ENCODE assay signal across 11 mouse cellular contexts in genomic region chr11:98708282-98708956, GRCm38 (mm10). TPM values are rescaled to one million over a fixed set of nuclear protein-coding genes. Genes with fewer than 3 reads are reported as not detected.
DNase-seq lines count a peak whose midpoint lies in the region; ATAC-seq lines count a peak whose summit lies in the region.
"Had no signal": no experiment of that assay in that cellular context is flagged by ENCODE, and none has a peak within 500 bp of the region (broad histone marks: within the 10 kb centered on the region; RNA-seq: fewer than 3 reads in every experiment).

No protein-coding gene starts in this region.

- H3K4me3 ChIP-seq in kidney, embryonic 14.5 days (ENCODE audit: low read length), result no peak overlapping the region
- no peak overlapping the region; the same call in 1 of the 2 replicates for H3K4me3 ChIP-seq in macrophage (ENCODE audit: inconsistent target)
- H3K4me3 ChIP-seq in forebrain, embryonic 16.5 days (replicated peaks; ENCODE audit: low read length), result no peak overlapping the region
- H3K4me3 ChIP-seq in hindbrain, embryonic 12.5 days, result no peak overlapping the region

- H3K27me3 ChIP-seq in kidney, embryonic 14.5 days (ENCODE audit: control insufficient read depth, insufficient read depth, low read length), result no peaks in the 10 kb centered on the region
- no peaks in the 10 kb centered on the region for H3K27me3 ChIP-seq in forebrain, embryonic 16.5 days (replicated peaks; ENCODE audit: control insufficient read depth, insufficient read depth, low read length)
- no peaks in the 10 kb centered on the region for H3K27me3 ChIP-seq in hindbrain, embryonic 12.5 days

- ATAC-seq in granulocyte monocyte progenitor cell, adult 5-6 weeks (replicated peaks; ENCODE audit: poor library complexity, severe bottlenecking), result peak; percentile 64
- no peak for ATAC-seq in kidney, embryonic 14.5 days (ENCODE audit: low FRiP score, low TSS enrichment)
- ATAC-seq in forebrain, embryonic 16.5 days, result no peak
- ATAC-seq in hindbrain, embryonic 12.5 days (ENCODE audit: low FRiP score), result no peak

- H3K4me1 ChIP-seq in kidney, embryonic 14.5 days (ENCODE audit: control insufficient read depth, insufficient read depth, low read length), result peaks cover 55% of the 10 kb centered on the region
- H3K4me1 ChIP-seq in forebrain, embryonic 16.5 days (replicated peaks; ENCODE audit: control insufficient read depth, insufficient read depth, low read length), result no peaks in the 10 kb centered on the region
- H3K4me1 ChIP-seq in hindbrain, embryonic 12.5 days, result peaks cover 6% of the 10 kb centered on the region

- no peaks in the 10 kb centered on the region for H3K9me3 ChIP-seq in kidney, embryonic 14.5 days (ENCODE audit: control insufficient read depth, low read length)
- H3K9me3 ChIP-seq in forebrain, embryonic 16.5 days (ENCODE audit: control insufficient read depth, low read length), result no peaks in the 10 kb centered on the region
- no peaks in the 10 kb centered on the region for H3K9me3 ChIP-seq in hindbrain, embryonic 12.5 days (replicated peaks)

- DNase-seq in gastrocnemius, adult 18-20 months (ENCODE audit: low spot score), result peak; percentile 40
- no peak for DNase-seq in gastrocnemius, postnatal 14 days
- no peak for DNase-seq in embryo, embryonic 11 days
- DNase-seq: adrenal gland, postnatal 10 days had no signal

- intact Hi-C loops in gastrocnemius, postnatal 14 days (cut with DNase I; ENCODE audit: low total_unique reads), result loop anchor here (10.0 kb wide), 1 partner anchor 196 kb away; the partner anchor contains the start of gene Cdc6

- peak overlapping the region; percentile 74 for H3K27ac ChIP-seq in kidney, embryonic 14.5 days (ENCODE audit: low read depth, low read length)
- peak overlapping the region; percentile 93 for H3K27ac ChIP-seq in macrophage
- H3K27ac ChIP-seq in forebrain, embryonic 16.5 days (ENCODE audit: low read length), result no peak overlapping the region
- H3K27ac ChIP-seq in hindbrain, embryonic 12.5 days, result no peak overlapping the region

- 75% methylated on average over 19 of the region's 19 CpGs for WGBS in kidney, embryonic 14.5 days
- 23% methylated on average over 19 of the region's 19 CpGs for WGBS in macrophage (ENCODE audit: missing documents)
- WGBS in forebrain, embryonic 16.5 days, result 91% methylated on average over 19 of the region's 19 CpGs
- WGBS in hindbrain, embryonic 12.5 days, result 88% methylated on average over 19 of the region's 19 CpGs

- H3K79me2 ChIP-seq in macrophage (ENCODE audit: inconsistent target), result no peaks in the 10 kb centered on the region

- H3K36me3 ChIP-seq in kidney, embryonic 14.5 days (ENCODE audit: control insufficient read depth, insufficient read depth, low read length), result peaks cover 57% of the 10 kb centered on the region
- peaks cover 25% of the 10 kb centered on the region; the same call in 1 of the 2 replicates for H3K36me3 ChIP-seq in macrophage (ENCODE audit: inconsistent target)
- peaks cover 20% of the 10 kb centered on the region for H3K36me3 ChIP-seq in forebrain, embryonic 16.5 days (ENCODE audit: control insufficient read depth, insufficient read depth)
- peaks cover 88% of the 10 kb centered on the region for H3K36me3 ChIP-seq in hindbrain, embryonic 12.5 days

- H3K9ac ChIP-seq in kidney, embryonic 14.5 days (ENCODE audit: low read depth, low read length), result no peak overlapping the region
- no peak overlapping the region for H3K9ac ChIP-seq in forebrain, embryonic 16.5 days (replicated peaks; ENCODE audit: low read depth, low read length)
- no peak overlapping the region for H3K9ac ChIP-seq in hindbrain, embryonic 12.5 days

- no peak overlapping the region for H3K4me2 ChIP-seq in kidney, embryonic 14.5 days (replicated peaks; ENCODE audit: low read depth, low read length)
- no peak overlapping the region for H3K4me2 ChIP-seq in forebrain, embryonic 16.5 days (ENCODE audit: low read length)
- H3K4me2 ChIP-seq in hindbrain, embryonic 12.5 days (replicated peaks), result no peak overlapping the region

RNA-seq across cellular contexts. Expression of gene Csf3, which starts 7.4 kb away (rescaled TPM):
- total RNA-seq in gastrocnemius, adult 18-20 months (2021), result not detected
- not detected for total RNA-seq in gastrocnemius, postnatal 14 days (2021)
- total RNA-seq in granulocyte monocyte progenitor cell, adult 5-6 weeks (2014; fragmentation: Nextera tagmentation), result not detected in 2 replicates
- total RNA-seq in granulocyte monocyte progenitor cell, adult 5-6 weeks (2017), result not detected in 2 replicates
- polyA plus RNA-seq in kidney, embryonic 14.5 days (2014; fragmentation: Nextera tagmentation; extraction: Ambion mirVana), result not detected in 2 replicates
- total RNA-seq in macrophage (2018; cell fraction: chromatin; rRNA removed), result 1 to 10 TPM in 4 of 26 experiments, under 1 TPM in 5, not detected in 17; 0.50 to 3.2 (median 0.90) TPM
- total RNA-seq in macrophage (2018; cell fraction: cytosol; rRNA removed), result 1 to 10 TPM in 5 of 26 experiments, under 1 TPM in 13, not detected in 8; 0.07 to 4.9 (median 0.42) TPM
- total RNA-seq in macrophage (2018; cell fraction: nucleus; rRNA removed), result 1 to 10 TPM in 10 of 26 experiments, under 1 TPM in 5, not detected in 11; 0.33 to 3.5 (median 1.3) TPM
- not detected in 3 replicates for polyA plus RNA-seq in macrophage (2018)
- not detected in 2 replicates for polyA plus RNA-seq in forebrain, embryonic 16.5 days (2015; fragmentation: Nextera tagmentation; extraction: Ambion mirVana)
- polyA plus RNA-seq in hindbrain, embryonic 12.5 days (2016; fragmentation: Nextera tagmentation; extraction: Ambion mirVana), result not detected in 2 replicates
- total RNA-seq: adrenal gland, postnatal 10 days; left cerebral cortex, postnatal 36 days had no signal
- polyA plus RNA-seq: forebrain, embryonic 11.5 days had no signal

RNA-seq across cellular contexts. Expression of gene Med24, which starts 20.8 kb away (rescaled TPM):
- total RNA-seq in gastrocnemius, adult 18-20 months (2021), result 10 to 100 TPM; 48.1 to 53.3 TPM
- total RNA-seq in gastrocnemius, postnatal 14 days (2021), result 10 to 100 TPM; 40.3 to 42.0 TPM
- total RNA-seq in granulocyte monocyte progenitor cell, adult 5-6 weeks (2014; fragmentation: Nextera tagmentation), result 57.3 and 68.2 TPM in 2 replicates
- total RNA-seq in granulocyte monocyte progenitor cell, adult 5-6 weeks (2017), result 37.6 and 42.6 TPM in 2 replicates
- 39.5 and 59.1 TPM in 2 replicates for polyA plus RNA-seq in kidney, embryonic 14.5 days (2014; fragmentation: Nextera tagmentation; extraction: Ambion mirVana)
- total RNA-seq in macrophage (2018; cell fraction: chromatin; rRNA removed), result 10 to 100 TPM; 26.0 to 64.8 (median 48.7) TPM
- total RNA-seq in macrophage (2018; cell fraction: cytosol; rRNA removed), result 10 to 100 TPM; 12.8 to 23.6 (median 18.5) TPM
- total RNA-seq in macrophage (2018; cell fraction: nucleus; rRNA removed), result 10 to 100 TPM; 14.2 to 52.0 (median 30.6) TPM
- polyA plus RNA-seq in macrophage (2018), result 19.2 to 19.9 TPM (median 19.6 TPM) in 3 replicates
- polyA plus RNA-seq in forebrain, embryonic 16.5 days (2015; fragmentation: Nextera tagmentation; extraction: Ambion mirVana), result 88.8 and 93.7 TPM in 2 replicates
- polyA plus RNA-seq in hindbrain, embryonic 12.5 days (2016; fragmentation: Nextera tagmentation; extraction: Ambion mirVana), result 85.0 and 86.9 TPM in 2 replicates

RNA-seq across cellular contexts. Expression of gene Psmd3, which starts 26.1 kb away (rescaled TPM):
- total RNA-seq in gastrocnemius, adult 18-20 months (2021), result 100 to 1,000 TPM; 105 to 106 TPM
- total RNA-seq in gastrocnemius, postnatal 14 days (2021), result 10 to 100 TPM; 89.2 to 91.4 TPM
- 77.3 and 81.3 TPM in 2 replicates for total RNA-seq in granulocyte monocyte progenitor cell, adult 5-6 weeks (2014; fragmentation: Nextera tagmentation)
- 67.4 and 90.0 TPM in 2 replicates for total RNA-seq in granulocyte monocyte progenitor cell, adult 5-6 weeks (2017)
- polyA plus RNA-seq in kidney, embryonic 14.5 days (2014; fragmentation: Nextera tagmentation; extraction: Ambion mirVana), result 181 and 187 TPM in 2 replicates
- total RNA-seq in macrophage (2018; cell fraction: chromatin; rRNA removed), result 100 to 1,000 TPM in 2 of 26 experiments, 10 to 100 TPM in 24; 27.6 to 105 (median 69.8) TPM
- 100 to 1,000 TPM in 1 of 26 experiments, 10 to 100 TPM in 25; 46.4 to 105 (median 67.8) TPM for total RNA-seq in macrophage (2018; cell fraction: cytosol; rRNA removed)
- total RNA-seq in macrophage (2018; cell fraction: nucleus; rRNA removed), result 100 to 1,000 TPM in 1 of 26 experiments, 10 to 100 TPM in 25; 34.3 to 106 (median 63.9) TPM
- 53.4 to 97.2 TPM (median 55.5 TPM) in 3 replicates for polyA plus RNA-seq in macrophage (2018)
- 197 and 201 TPM in 2 replicates for polyA plus RNA-seq in forebrain, embryonic 16.5 days (2015; fragmentation: Nextera tagmentation; extraction: Ambion mirVana)
- 222 and 226 TPM in 2 replicates for polyA plus RNA-seq in hindbrain, embryonic 12.5 days (2016; fragmentation: Nextera tagmentation; extraction: Ambion mirVana)

RNA-seq across cellular contexts. Expression of gene Thra, which starts 32.0 kb away (rescaled TPM):
- total RNA-seq in gastrocnemius, adult 18-20 months (2021), result 10 to 100 TPM; 78.3 to 85.2 TPM
- total RNA-seq in gastrocnemius, postnatal 14 days (2021), result 100 to 1,000 TPM in 1 of 2 experiments, 10 to 100 TPM in 1; 91.8 to 106 TPM
- total RNA-seq in granulocyte monocyte progenitor cell, adult 5-6 weeks (2014; fragmentation: Nextera tagmentation), result 39.3 and 39.5 TPM in 2 replicates
- total RNA-seq in granulocyte monocyte progenitor cell, adult 5-6 weeks (2017), result 23.0 and 24.2 TPM in 2 replicates
- polyA plus RNA-seq in kidney, embryonic 14.5 days (2014; fragmentation: Nextera tagmentation; extraction: Ambion mirVana), result 28.0 and 31.8 TPM in 2 replicates
- total RNA-seq in macrophage (2018; cell fraction: chromatin; rRNA removed), result 10 to 100 TPM in 20 of 26 experiments, 1 to 10 TPM in 6; 3.6 to 48.8 (median 15.3) TPM
- total RNA-seq in macrophage (2018; cell fraction: cytosol; rRNA removed), result 10 to 100 TPM in 17 of 26 experiments, 1 to 10 TPM in 9; 6.7 to 18.6 (median 11.3) TPM
- 10 to 100 TPM in 12 of 26 experiments, 1 to 10 TPM in 14; 4.3 to 29.5 (median 9.6) TPM for total RNA-seq in macrophage (2018; cell fraction: nucleus; rRNA removed)
- 8.2 to 12.1 TPM (median 9.8 TPM) in 3 replicates for polyA plus RNA-seq in macrophage (2018)
- polyA plus RNA-seq in forebrain, embryonic 16.5 days (2015; fragmentation: Nextera tagmentation; extraction: Ambion mirVana), result 177 and 182 TPM in 2 replicates
- 67.2 and 68.4 TPM in 2 replicates for polyA plus RNA-seq in hindbrain, embryonic 12.5 days (2016; fragmentation: Nextera tagmentation; extraction: Ambion mirVana)

RNA-seq across cellular contexts. Expression of gene Gsdma, which starts 44.3 kb away (rescaled TPM):
- under 1 TPM; 0.83 to 0.89 TPM for total RNA-seq in gastrocnemius, adult 18-20 months (2021)
- total RNA-seq in gastrocnemius, postnatal 14 days (2021), result under 1 TPM in 1 of 2 experiments, not detected in 1; 0.11 TPM
- total RNA-seq in granulocyte monocyte progenitor cell, adult 5-6 weeks (2014; fragmentation: Nextera tagmentation), result not detected in 2 replicates
- total RNA-seq in granulocyte monocyte progenitor cell, adult 5-6 weeks (2017), result not detected in 2 replicates
- polyA plus RNA-seq in kidney, embryonic 14.5 days (2014; fragmentation: Nextera tagmentation; extraction: Ambion mirVana), result 0.16 TPM in 1 of 2 replicates, not detected in the other
- not detected for total RNA-seq in macrophage (2018; cell fraction: chromatin; rRNA removed)
- not detected for total RNA-seq in macrophage (2018; cell fraction: cytosol; rRNA removed)
- not detected for total RNA-seq in macrophage (2018; cell fraction: nucleus; rRNA removed)
- not detected in 3 replicates for polyA plus RNA-seq in macrophage (2018)
- not detected in 2 replicates for polyA plus RNA-seq in forebrain, embryonic 16.5 days (2015; fragmentation: Nextera tagmentation; extraction: Ambion mirVana)
- polyA plus RNA-seq in hindbrain, embryonic 12.5 days (2016; fragmentation: Nextera tagmentation; extraction: Ambion mirVana), result not detected in 2 replicates
- total RNA-seq: adrenal gland, postnatal 10 days; left cerebral cortex, postnatal 36 days had no signal
- polyA plus RNA-seq: forebrain, embryonic 11.5 days had no signal

Comparison
In these comparisons a context has a peak if more than half of its experiments do, and no peak if none do; other contexts are left out.
1. H3K27ac ChIP-seq: peak in kidney, embryonic 14.5 days (single experiment) and macrophage (single experiment); none in forebrain, embryonic 16.5 days (single experiment) and hindbrain, embryonic 12.5 days (single experiment).